Mouse (Mus musculus) cerebellum, adult 2 months (tissue): ENCODE measurements at regions not wholly inside any gene's neighbourhood (a gene's known extent, or its start where the extent isn't known, plus 50 kb on each side); places are given as distances from the start of the nearest gene placed in this dataset.

Source experiments
- CTCF ChIP-seq: fragments of 200-500 bp; IDR thresholded peaks from 2 replicates; pipeline ENCODE4 v1.5.1; 2011; ENCODE audit warnings: low read depth, mild to moderate bottlenecking, control low read depth, low read length, moderate library complexity, borderline replicate concordance; ENCODE audit not compliant: insufficient read depth
- POLR2A ChIP-seq: fragments of 200-500 bp; IDR thresholded peaks from 2 replicates; pipeline ENCODE4 v1.6.1; 2011; ENCODE audit warnings: low read length, control low read depth, borderline replicate concordance; ENCODE audit not compliant: insufficient read depth

DNA sequence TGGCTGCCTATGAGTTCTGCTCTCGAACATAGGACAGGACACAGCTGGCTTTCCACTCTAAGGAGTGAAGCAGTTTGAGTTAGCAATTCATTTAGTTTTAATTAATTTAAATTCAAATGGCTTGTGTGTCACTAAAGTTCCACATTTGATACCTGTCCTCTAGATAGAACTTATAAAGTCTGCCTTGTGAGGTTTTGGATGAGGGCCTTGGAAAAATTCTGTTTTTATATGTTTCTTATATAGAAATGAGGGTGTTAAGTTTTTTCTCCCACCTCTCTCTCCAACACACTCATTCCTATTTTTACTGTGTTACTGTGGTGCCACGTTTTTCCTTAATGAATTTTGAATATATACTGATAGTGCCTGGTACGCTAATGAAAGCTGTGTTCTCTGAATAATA lies 371.3 kb upstream of the Lcorl start:
- TF ChIP-seq POLR2A (no peak), CTCF (no peak)
